Mouse (Mus musculus): ENCODE measurements around the gene Smco2.

Smco2 gene

DNA sequence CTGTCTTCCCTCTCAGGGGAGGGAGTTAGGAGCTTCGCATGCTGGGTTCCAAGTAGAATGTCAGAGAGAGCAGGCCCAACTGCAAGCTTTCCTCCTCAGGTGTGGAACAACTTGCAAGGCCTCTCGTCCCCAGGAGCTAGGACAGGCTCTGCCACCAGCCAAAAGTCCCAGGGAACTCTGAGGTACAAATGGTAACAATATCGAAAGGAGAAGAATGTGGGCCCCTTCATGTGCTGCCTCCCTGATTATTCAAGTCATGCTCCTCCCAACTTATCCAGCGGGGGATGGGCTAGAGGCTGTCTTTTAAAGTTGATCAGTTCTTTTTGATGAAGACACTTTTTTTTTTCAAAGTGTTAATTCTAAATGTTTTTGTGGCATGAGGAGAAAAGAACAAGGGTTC, at the start of gene Smco2:
TSS of gene Smco2 (plus strand) at position 55 of the 400 bp plus-strand sequence.
- no peak for DNase-seq (ENCODE audit: low spot score)

DNA sequence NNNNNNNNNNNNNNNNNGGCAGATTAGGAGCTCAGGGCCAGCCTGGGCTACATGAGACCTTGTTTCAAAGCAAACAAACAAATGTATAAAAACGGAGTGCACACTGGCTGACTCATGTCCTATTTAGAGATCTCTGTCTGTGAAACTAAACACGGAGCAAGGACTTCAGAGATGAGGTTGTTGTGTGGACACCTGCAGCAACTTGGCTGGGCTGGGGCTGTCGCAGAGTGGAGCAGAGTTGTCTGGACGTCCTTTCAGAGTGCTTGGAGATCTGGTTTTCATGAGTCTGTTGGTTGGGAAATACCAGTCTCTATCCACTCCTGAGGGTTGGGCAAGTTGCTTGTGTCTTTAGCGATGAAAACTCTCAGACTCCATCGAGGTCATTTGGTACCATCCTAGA, 39.9 kb upstream of the Smco2 start:
- no peak for DNase-seq (ENCODE audit: low spot score)

DNA sequence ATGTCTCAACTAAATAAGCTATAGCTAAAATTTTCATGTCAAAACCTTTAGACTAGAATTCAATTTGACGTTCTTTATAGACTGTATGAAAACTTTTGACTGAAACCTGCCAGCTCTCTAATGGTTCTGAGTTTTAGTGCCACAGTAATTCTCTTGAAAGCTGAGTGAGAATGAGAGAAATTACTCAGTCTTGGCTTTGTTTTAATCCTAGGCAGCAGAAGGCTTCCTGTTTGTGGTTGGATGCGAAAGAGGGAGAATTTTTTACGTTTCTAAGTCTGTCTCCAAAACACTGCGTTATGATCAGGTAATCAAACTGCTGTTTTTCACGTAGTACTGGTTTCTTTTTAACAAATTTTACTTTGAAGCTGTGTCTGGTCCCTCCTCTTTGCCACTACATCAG, 36.9 kb upstream of the Smco2 start:
- DNase-seq (ENCODE audit: low spot score): no peak

DNA sequence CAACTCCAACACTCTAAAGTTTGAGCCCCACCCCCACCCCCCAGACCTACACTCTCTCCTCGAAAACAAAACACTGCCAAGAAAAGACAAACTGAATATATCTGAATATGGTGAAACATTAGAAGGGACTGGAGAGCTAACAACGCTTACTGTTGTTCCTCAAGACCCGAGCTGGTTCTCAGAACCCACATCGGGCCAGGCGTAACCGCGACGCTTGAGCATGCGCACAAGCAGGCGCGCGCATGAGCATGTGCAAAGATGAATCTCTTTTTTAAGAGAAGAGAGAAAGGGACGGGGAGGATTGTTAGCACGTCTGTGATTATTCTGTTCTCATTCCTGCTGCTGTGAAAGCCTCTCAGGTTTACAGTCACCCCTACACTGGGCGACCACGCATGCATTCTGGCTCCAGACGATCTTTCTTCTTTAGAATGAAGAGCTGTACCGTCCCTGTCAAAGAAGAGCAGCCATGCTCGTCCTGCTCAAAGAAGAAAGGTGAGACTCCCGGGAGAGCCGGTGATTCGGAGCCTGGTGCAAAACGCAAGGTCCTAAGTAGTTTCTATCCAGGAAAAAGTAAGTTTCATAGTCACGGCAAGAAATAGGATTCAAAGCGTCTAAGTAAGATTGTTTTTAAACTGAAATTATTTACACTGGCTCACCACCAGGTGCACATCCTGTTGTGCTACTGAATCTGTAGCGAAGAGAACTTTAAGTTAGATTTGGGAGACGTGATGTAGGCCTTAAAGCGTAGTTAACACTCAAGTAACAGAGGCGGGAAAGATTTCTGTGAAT, 29.5 kb upstream of the Smco2 start:
- no peak for DNase-seq (ENCODE audit: low spot score)

DNA sequence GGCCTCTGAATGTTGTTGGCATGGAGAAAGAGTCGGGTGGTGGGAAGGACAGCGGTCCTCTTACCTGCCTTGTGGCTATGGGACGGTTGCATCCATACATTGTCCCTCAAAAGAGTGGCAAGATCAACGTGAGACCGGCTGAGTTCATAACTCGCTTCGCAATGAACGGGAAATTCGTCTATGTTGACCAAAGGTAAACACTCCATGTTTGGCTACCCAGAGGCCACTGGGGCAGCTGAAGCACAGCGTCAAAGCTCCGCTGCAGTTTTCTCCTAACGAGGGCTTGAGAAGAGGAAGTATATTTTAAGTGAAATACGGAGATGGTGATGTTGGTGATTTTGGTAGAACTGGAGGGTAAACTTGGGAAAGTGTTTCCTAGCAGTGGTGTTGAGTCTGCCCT, 27.9 kb upstream of the Smco2 start:
- no peak for DNase-seq (ENCODE audit: low spot score)

DNA sequence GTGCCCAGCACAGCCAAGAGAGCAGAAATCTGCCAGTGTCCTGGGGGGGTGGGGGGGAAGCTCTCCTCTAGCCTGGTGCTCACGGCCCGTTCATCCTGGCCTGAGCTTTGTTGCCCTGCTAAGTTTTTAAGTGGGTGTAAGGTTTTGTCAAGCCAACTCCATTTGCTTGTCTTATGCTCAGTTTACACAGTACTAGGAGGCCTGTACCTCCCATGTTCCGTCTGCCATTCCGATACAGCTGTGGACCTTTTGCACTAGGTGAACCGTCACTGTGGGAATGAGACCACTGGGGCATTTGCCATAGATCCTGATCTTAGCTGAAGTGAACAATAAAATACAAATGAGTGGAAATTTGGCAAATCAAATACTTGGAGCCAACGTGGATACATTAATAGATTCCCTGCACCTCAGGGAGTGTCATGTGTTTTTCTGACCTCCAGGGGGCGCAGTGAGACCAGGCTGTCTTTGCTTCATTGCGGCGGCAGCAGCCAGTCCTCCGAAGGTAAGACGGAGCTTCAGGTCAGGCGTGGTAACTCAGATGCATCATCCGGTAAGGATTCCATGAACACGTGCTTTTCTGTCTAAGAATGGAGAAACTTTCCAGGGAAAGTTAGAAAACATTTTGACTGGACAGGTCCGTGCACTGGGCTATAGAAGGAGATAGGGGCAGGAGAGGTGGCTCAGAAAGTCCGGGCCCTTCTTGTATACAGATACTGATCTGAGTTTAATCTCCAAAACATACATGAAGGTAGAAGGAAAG, 25.0 kb upstream of the Smco2 start:
- peak; percentile 59 for DNase-seq (ENCODE audit: low spot score)

DNA sequence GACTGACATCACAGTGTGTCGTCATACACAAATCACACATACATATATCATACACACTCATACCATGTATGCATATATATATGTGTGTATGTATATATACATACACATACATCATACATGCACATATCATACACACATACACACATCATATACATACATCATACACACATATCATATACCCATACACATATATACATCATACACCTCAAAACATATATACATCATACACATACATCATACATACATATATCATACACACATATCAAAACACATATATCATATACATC, 24.5 kb upstream of the Smco2 start:
- no peak for DNase-seq (ENCODE audit: low spot score)

DNA sequence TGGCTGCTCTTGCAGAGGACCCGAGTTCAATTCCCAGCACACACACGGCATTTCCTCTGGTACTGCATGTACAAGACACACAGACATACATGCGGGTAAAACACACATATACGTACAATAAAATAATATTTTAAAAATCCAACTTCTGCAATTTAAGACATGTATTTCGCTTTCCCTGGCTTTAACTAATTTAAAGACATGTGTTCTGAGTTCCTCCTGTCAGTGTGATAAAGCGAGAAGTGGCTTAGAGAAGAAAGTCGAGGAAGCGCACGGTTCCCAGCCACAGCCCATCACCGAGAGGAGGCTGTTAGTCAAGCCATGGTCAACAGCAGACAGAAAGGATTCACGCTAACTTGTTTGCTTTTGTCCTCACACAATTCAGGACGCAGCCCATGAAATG, 18.6 kb upstream of the Smco2 start:
- DNase-seq (ENCODE audit: low spot score): no peak

DNA sequence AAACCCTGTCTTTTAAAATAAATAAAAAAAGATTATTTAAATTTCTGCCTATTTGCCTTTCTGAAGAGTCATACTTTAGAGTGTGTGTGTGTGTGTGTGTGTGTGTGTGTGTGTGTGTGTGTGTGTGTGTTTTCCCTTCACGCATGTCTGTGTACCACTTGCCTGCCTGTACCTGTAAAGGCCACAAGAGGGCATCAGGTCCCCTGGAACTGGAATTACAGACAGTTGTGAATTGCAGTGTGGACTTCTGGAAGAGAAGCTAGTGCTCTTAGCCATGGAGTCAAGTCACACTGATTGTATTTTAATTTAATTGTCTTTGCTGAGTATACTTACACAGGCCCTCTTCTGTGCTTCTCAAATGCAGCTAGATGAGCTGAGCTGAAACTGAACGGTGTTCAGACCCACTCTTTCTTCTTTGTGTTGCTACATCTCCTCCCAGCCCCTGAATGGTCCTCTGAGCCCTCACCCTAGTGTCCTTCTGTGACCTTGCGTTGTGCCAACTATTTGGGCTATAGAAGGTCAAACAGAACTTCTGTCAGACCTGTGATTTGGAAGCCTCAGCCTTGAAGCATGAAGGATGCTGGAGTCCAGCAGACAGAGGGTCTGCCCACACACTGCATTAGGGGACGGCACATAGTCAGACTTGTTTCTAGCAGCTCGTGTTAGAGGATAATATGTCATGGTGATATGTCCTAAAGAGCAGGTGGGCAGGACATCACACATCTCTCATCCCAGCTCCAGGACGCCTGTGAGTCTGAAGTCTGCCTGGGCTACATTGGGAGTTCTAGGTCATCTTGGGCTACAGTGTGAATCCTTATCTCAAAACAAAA, 16.2 kb upstream of the Smco2 start:
- DNase-seq (ENCODE audit: low spot score): no peak

DNA sequence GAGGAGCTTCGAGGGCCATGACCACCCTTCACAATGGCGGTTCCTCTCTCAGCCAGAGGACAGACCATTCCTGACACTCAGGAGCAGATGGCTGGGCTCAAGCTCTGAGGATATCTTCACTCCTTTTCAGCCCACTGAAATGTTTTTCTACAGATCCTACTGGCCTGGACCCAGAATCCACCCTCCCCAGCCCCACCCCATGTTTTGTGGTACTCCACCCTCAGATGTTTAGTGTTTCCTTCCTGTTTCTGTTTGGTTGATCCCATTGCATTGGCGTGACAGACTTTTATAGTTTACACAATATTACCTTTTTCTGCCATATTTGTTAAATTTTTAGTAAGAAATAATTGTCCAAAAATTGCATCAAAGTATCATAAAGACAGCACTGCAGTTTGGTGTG, 15.6 kb upstream of the Smco2 start:
- DNase-seq (ENCODE audit: low spot score): no peak

DNA sequence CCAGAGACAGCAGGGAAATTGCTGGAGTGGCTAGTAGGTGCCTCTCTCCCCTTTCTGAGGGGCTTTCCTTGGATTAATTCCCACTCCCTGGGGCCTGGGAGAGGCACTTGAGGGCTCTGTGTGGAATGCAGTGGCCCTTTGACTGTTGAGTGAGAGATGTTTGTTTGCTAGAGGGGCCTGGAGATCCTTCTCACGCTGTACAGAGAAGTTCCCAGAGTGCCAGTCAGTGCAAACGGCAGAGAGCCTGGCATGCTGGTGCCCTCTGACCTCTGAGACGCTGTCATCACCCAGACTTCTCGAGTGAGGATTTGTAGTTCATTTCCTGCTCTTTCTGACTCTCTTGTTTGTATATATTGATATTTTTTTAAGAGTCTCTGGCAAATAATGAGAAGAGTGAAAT, 14.1 kb upstream of the Smco2 start:
- DNase-seq (ENCODE audit: low spot score): no peak

DNA sequence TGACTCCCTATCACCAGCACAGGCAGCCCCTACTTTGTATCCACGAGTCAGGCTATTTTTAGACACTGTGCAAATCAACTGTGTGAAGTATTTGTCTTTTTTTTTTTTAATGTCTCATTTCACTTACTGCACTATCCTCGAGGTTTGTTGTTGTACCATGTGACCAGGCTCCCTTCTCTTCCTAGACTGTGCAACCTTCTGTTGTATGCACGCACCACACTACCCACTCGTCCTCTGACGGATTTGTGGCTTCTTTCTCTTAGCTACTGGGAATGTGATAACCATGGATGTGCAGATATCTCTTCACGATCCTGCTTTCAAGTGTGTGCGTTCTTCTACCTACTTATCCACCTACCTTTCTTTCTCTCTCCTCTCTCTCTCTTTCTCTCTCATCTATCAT, 12.6 kb upstream of the Smco2 start:
- no peak for DNase-seq (ENCODE audit: low spot score)

DNA sequence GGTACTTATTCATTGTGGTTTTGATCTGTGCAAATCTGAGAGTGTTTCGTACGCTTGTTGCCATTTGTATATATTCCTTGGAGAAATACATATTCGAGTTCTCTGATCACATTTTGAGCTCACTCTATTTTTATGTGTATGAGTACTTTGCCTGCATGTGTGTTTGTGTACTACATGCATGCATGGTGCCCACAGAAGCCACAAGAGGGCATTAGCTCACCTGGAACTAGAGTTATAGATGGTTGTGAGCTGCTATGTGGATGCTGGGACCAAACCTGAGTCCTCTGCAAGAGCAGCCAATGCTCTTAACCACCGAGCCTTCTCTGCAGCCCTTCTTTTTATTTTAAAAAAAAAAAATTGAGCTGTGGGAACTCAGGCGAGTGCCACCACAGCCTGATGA, 11.5 kb upstream of the Smco2 start:
- DNase-seq (ENCODE audit: low spot score): no peak

DNA sequence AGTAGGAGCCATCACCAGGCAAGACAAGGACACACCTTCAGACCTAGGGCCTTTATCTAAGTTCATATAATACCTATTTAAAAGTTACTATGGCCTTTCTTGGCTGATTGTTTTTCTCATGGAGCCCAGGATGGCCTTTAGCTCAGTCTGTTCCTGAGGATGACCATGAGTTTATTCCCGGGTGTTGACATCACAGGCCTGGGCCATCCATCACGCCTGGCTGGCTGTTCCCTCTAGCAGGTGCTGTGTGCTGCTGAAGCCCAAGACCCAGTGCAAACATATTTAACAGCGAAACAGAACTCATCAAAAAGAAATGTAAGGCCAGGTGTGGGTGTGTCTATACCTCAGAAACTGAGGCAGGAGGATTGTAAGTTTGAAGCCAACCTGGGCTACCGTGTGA, 11.0 kb upstream of the Smco2 start:
- DNase-seq (ENCODE audit: low spot score): no peak

DNA sequence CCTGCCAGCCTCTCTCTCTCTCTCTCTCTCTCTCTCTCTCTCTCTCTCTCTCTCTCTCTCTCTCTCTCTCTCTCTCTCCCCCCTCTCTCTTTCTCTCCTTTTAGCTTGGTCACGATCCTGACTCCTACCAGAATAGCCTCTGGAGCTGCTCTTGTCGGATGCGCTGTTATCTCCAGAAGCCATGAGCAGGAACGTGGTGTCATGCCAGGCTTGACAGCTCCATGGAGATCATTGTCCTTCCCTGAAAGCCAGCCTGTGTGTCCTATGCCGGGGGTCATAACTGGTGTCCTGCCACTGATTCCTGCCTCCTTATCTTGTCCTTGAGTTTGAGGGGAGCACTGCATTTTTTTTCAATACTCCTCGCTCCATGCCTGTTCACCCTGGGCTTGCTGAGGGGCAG, 5.0 kb upstream of the Smco2 start:
- no peak for DNase-seq (ENCODE audit: low spot score)

DNA sequence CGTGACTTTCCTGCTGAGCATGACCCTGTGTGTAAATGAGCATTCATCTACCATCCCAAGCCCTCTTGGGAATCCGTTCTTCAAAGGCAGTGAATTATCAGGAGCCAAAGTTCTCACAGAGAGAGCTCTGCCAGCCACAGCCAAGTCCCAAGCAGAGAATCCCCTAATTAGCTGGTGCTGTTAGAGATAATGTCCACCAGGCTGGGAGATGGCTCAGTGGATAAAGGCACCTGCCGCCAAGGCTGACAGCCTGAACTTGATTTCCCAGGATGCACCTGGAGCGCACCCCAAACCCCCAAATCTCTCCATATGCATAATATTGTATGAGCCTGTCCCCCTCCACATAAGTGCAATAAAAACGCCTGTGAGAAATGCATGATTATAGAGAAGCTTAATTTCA, 4.6 kb upstream of the Smco2 start:
- DNase-seq (ENCODE audit: low spot score): no peak

DNA sequence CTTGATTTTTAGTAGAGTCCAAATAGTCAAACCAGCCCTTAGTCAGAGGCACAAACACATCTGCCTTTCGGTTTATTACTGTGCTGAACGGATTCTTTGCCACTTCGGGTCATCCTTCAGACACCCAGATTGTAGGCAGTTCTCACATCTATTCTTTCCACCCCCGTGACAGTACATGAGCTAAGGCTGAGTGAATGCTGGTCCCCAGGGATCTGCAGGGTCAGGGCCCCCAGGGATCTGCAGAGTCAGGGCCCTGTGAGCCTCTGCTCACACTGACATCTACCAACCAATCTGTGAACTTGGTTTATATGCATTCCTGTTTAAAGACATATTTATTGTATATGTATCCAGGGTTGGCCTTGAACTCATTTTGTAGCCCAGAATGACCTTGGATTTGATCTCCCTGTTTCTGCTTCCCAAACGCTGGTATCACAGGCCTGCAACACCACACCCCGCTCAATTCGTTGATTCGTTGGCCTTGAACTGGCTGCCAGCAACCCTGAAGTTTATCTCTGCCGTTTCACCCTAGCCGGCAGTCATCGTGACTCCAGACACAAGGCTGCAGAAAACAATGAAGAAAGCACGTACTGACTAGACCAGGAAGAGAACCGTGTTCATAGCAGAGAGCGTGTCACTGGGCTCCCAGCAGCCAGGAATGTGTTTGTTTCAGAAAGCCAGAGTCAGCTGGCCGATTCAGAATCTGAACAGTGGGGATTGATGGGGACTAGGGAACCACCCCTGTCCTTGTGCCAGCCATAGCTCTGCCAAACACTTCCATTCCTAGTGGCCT, 3.7 kb upstream of the Smco2 start:
- DNase-seq (ENCODE audit: low spot score): peak; percentile 53

DNA sequence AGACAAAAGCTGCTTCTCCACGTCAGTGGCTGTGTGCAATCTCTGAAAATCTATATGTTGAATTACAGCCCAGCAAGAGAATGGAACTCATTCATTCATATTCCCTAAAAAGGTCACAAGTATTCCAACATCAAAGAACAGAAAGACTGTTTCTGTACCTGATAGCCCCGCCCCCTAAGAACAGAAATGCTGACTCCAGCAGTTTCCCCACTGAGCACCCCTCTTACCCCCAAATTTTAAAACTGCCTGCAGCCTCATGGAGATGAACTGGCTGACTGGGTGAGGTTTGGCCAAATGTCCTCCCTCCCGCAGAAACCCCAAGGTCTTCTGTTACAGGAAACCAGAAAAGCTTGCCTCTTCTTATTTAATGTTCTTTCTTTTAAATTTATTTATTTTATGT, 2.5 kb upstream of the Smco2 start:
- DNase-seq (ENCODE audit: low spot score): no peak

DNA sequence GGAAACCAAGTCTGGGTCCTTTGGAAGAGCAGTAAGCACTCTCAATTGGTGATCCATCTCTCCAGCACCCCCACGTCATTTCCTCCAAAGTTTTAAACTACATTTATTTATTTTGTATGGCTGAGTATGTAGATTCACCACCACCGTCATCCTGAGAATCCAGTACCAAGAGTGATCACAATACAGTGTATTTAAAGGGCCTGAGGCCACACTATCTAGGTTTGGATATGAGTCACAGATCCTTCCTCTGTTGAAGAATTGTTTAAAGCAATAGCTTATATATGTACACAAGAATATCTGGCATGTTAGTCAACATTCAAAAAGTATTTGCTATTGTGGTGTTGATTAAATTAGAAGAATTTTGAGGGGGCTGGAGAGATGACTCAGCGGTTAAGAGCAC, 1.6 kb upstream of the Smco2 start:
- no peak for DNase-seq (ENCODE audit: low spot score)

DNA sequence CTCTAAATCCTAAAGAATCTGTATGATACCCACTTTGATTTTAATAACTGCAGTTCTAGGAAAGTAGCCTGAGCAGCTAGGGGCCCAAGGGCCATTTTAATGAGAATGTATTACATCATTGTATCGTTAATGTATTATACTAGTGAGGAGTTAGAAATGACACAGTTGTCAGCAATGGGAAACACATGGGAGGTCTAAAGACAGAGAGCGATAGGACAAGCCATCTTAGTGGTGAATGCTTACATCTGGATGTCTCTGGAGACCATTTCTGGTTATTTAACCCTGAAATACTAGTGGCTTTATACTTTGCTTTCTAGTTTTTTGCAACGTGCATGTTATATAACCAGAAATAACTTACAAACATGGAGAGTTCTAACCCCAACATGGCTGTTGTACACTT, 2.0 kb downstream of the Smco2 start:
- DNase-seq (ENCODE audit: low spot score): no peak

DNA sequence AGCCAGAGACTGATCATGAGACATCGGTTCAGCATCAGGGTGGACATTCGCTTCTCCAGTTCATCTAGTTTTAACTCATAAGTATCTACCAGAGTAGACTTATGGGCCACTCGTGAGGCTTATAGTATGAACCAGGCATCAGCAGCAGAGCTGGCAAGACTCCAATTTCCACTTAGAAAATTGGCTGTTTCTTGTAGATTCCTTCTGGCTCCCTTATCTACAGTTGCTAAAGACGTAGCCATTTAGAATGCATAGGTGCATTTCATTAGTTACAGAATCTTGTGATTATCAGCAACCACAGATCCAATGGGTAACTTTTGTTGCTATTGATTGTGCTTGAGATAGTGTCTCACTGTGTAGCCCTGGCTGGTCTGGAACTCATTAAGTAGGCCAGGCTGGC, 2.8 kb downstream of the Smco2 start:
- DNase-seq (ENCODE audit: low spot score): no peak

DNA sequence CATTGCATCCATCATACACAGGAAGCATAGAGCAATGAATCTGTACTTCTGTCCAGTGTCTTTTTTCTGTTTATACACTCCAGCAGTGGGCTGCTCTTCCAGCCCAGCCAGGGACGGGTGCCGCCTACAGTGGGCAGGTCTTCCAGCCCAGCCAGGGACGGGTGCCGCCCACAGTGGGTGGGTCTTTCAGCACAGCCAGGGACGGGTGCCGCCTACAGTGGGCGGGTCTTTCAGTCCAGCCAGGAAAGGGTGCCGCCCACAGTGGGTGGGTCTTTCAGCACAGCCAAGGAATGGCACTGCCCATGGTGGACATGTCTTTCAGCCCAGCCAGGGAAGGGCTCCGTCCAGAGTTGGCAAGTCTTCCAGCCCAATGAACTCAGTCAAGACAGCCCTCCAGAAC, 5.3 kb downstream of the Smco2 start:
- no peak for DNase-seq (ENCODE audit: low spot score)
